In the genomic region with DNA sequence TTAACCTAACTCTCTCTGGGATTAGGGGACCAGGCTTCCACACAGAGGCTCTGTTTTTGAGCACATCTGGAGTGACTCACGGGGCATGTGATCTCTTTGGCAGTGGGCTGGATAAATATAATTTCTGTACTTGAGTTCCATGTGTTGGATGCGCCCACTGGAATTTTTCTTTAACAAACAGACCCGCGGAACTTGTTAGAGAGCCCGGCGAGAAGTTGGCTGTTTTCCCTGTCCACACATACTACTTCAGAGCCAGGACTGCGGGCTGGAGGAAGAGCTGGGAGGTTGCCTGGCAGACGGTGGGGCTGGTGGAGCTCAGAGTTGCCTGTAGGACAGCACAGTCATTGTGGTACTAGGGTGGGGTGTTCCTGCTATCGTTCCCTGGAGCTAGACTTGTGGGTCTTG, we compare ENCODE assay signal across 9 mouse cellular contexts. TPM values are rescaled to one million over a fixed set of nuclear protein-coding genes. Genes with fewer than 3 reads are reported as not detected.
DNase-seq lines count a peak whose midpoint lies in the region; ATAC-seq and TF ChIP-seq lines count a peak whose summit lies in the region.
"Had no signal": no experiment of that assay in that cellular context is flagged by ENCODE, and none has a peak within 500 bp of the region (broad histone marks: within the 10 kb centered on the region; RNA-seq: fewer than 3 reads in every experiment).

Gene Fam180a (minus strand): TSS at position 31 of the 405 bp plus-strand sequence.

- H3K4me2 ChIP-seq in midbrain, postnatal 0 days (ENCODE audit: low read depth, low read length, poor library complexity, severe bottlenecking), result no peak within 1 kb of the TSS
- no peak within 1 kb of the TSS for H3K4me2 ChIP-seq in midbrain, embryonic 16.5 days (ENCODE audit: low read length)
- H3K4me2 ChIP-seq in hindbrain, embryonic 12.5 days (replicated peaks), result no peak within 1 kb of the TSS
- H3K4me2 ChIP-seq: midbrain, embryonic 12.5 days had no signal

- 70% methylated on average over 9 of the region's 9 CpGs for WGBS in midbrain, postnatal 0 days
- whole genome bisulfite sequencing in midbrain, embryonic 16.5 days, result 84% methylated on average over 9 of the region's 9 CpGs
- WGBS in heart, adult 2 months, result 22% methylated on average over 9 of the region's 9 CpGs
- WGBS in hindbrain, embryonic 12.5 days, result 88% methylated on average over 9 of the region's 9 CpGs

- ATAC-seq in midbrain, postnatal 0 days (ENCODE audit: low FRiP score), result no peak
- no peak for ATAC-seq in midbrain, embryonic 16.5 days
- no peak for ATAC-seq in hindbrain, embryonic 12.5 days (ENCODE audit: low FRiP score)

- H3K79me2 ChIP-seq in heart, adult 2 months (replicated peaks; ENCODE audit: control insufficient read depth, insufficient read depth, low read length), result no peaks in the 10 kb centered on the region

- H3K9me3 ChIP-seq in midbrain, postnatal 0 days (ENCODE audit: low read length), result no peaks in the 10 kb centered on the region
- no peaks in the 10 kb centered on the region for H3K9me3 ChIP-seq in midbrain, embryonic 16.5 days (replicated peaks; ENCODE audit: control insufficient read depth, low read length, poor library complexity, severe bottlenecking)
- no peaks in the 10 kb centered on the region for H3K9me3 ChIP-seq in hindbrain, embryonic 12.5 days (replicated peaks)
- H3K9me3 ChIP-seq: midbrain, embryonic 12.5 days had no signal

- no peak within 1 kb of the TSS for H3K4me3 ChIP-seq in midbrain, postnatal 0 days (ENCODE audit: low read depth, low read length)
- H3K4me3 ChIP-seq in midbrain, embryonic 16.5 days (ENCODE audit: low read depth, low read length), result no peak within 1 kb of the TSS
- H3K4me3 ChIP-seq in heart, adult 2 months, result no peak within 1 kb of the TSS
- H3K4me3 ChIP-seq in hindbrain, embryonic 12.5 days, result no peak within 1 kb of the TSS
- H3K4me3 ChIP-seq: midbrain, embryonic 12.5 days had no signal

- H3K4me1 ChIP-seq in midbrain, postnatal 0 days (ENCODE audit: insufficient read depth, low read length), result no peaks in the 10 kb centered on the region
- no peaks in the 10 kb centered on the region for H3K4me1 ChIP-seq in midbrain, embryonic 16.5 days (ENCODE audit: control insufficient read depth, insufficient read depth, low read length)
- 0 out of 2 replicates have a peak, but pooled peaks cover 3% of the 10 kb centered on the region for H3K4me1 ChIP-seq in heart, adult 2 months (ENCODE audit: control insufficient read depth, insufficient read depth, low read length)
- H3K4me1 ChIP-seq in hindbrain, embryonic 12.5 days, result no peaks in the 10 kb centered on the region
- H3K4me1 ChIP-seq: midbrain, embryonic 12.5 days had no signal

- TF ChIP-seq POLR2A in heart, adult 2 months (IDR thresholded peaks at IDR 0.05; ENCODE audit: insufficient read depth, low read depth, low read length), result no peak

- TF ChIP-seq CTCF in midbrain, postnatal 0 days (IDR thresholded peaks at IDR 0.05), result no peak
- no peak for TF ChIP-seq CTCF in heart, adult 2 months (IDR thresholded peaks at IDR 0.05)

- DNase-seq in midbrain, postnatal 0 days (ENCODE audit: low spot score), result peak; percentile 17
- peak; percentile 57 to 71 for DNase-seq in heart, adult 2 months
- DNase-seq in layer of hippocampus, postnatal 14 days (ENCODE audit: low spot score in 2 of 2), result peak; percentile 18 to 24
- DNase-seq in right cerebral cortex, adult 18-20 months, result peak; percentile 24
- no peak for DNase-seq in thymus, postnatal 14 days
- DNase-seq in thymus, postnatal 10 days (ENCODE audit: low spot score in 2 of 2), result no peak

- H3K36me3 ChIP-seq in midbrain, postnatal 0 days (ENCODE audit: insufficient read depth, low read length), result no peaks in the 10 kb centered on the region
- H3K36me3 ChIP-seq in midbrain, embryonic 16.5 days (ENCODE audit: control insufficient read depth, insufficient read depth, low read length), result no peaks in the 10 kb centered on the region
- no peaks in the 10 kb centered on the region for H3K36me3 ChIP-seq in heart, adult 2 months (ENCODE audit: control insufficient read depth, insufficient read depth, low read length)
- no peaks in the 10 kb centered on the region for H3K36me3 ChIP-seq in hindbrain, embryonic 12.5 days
- H3K36me3 ChIP-seq: midbrain, embryonic 12.5 days had no signal

- H3K27me3 ChIP-seq in midbrain, postnatal 0 days (ENCODE audit: insufficient read depth, low read length), result no peaks in the 10 kb centered on the region
- H3K27me3 ChIP-seq in midbrain, embryonic 16.5 days (ENCODE audit: control insufficient read depth, insufficient read depth, low read depth, low read length), result no peaks in the 10 kb centered on the region
- no peaks in the 10 kb centered on the region for H3K27me3 ChIP-seq in heart, adult 2 months (ENCODE audit: control insufficient read depth, insufficient read depth, low read length)
- H3K27me3 ChIP-seq in hindbrain, embryonic 12.5 days, result no peaks in the 10 kb centered on the region
- H3K27me3 ChIP-seq: midbrain, embryonic 12.5 days had no signal

- intact Hi-C loops in heart, adult 2 months (cut with DNase I), result no loop called here

- H3K9ac ChIP-seq in midbrain, postnatal 0 days (replicated peaks; ENCODE audit: low read length, poor library complexity, severe bottlenecking), result no peak within 1 kb of the TSS
- no peak within 1 kb of the TSS for H3K9ac ChIP-seq in midbrain, embryonic 16.5 days (ENCODE audit: low read depth, low read length)
- no peak within 1 kb of the TSS for H3K9ac ChIP-seq in heart, adult 2 months (ENCODE audit: low read depth, low read length)
- H3K9ac ChIP-seq in hindbrain, embryonic 12.5 days, result no peak within 1 kb of the TSS
- H3K9ac ChIP-seq: midbrain, embryonic 12.5 days had no signal

- H3K27ac ChIP-seq in midbrain, postnatal 0 days (ENCODE audit: low read depth, low read length), result no peak within 1 kb of the TSS
- H3K27ac ChIP-seq in midbrain, embryonic 16.5 days (ENCODE audit: low read length), result no peak within 1 kb of the TSS
- H3K27ac ChIP-seq in heart, adult 2 months, result peak within 1 kb of the TSS; percentile 40
- H3K27ac ChIP-seq in hindbrain, embryonic 12.5 days, result no peak within 1 kb of the TSS
- H3K27ac ChIP-seq: midbrain, embryonic 12.5 days had no signal

- no peak for TF ChIP-seq EP300 in heart, adult 2 months (IDR thresholded peaks at IDR 0.05; ENCODE audit: insufficient read depth, low read depth, low read length)

RNA-seq across cellular contexts. Expression of gene Fam180a, which starts in this region (rescaled TPM):
- total RNA-seq in midbrain, postnatal 0 days (2014; rRNA removed), result 4.2 and 7.3 TPM in 2 replicates
- 4.6 and 5.6 TPM in 2 replicates for polyA plus RNA-seq in midbrain, postnatal 0 days (2015; fragmentation: Nextera tagmentation; extraction: Ambion mirVana)
- polyA plus RNA-seq in midbrain, embryonic 16.5 days (2015; fragmentation: Nextera tagmentation; extraction: Ambion mirVana), result 1.5 and 1.7 TPM in 2 replicates
- under 1 TPM; 0.34 to 0.41 TPM for total RNA-seq in heart, adult 2 months (2021)
- polyA plus RNA-seq in heart, adult 2 months (2012; rRNA removed), result 0.16 and 0.23 TPM in 2 replicates
- total RNA-seq in layer of hippocampus, postnatal 14 days (2021), result 1 to 10 TPM in 1 of 2 experiments, under 1 TPM in 1; 0.62 to 1.4 TPM
- 0.39 and 0.65 TPM in 2 replicates for polyA plus RNA-seq in hindbrain, embryonic 12.5 days (2016; fragmentation: Nextera tagmentation; extraction: Ambion mirVana)

Comparison
In these comparisons a context has a peak if more than half of its experiments do, and no peak if none do; other contexts are left out.
1. Peak in DNase-seq and H3K27ac ChIP-seq in heart, adult 2 months; RNA of the gene not detected or under 1 TPM.
2. DNase-seq: peak in midbrain, postnatal 0 days (single experiment), layer of hippocampus, postnatal 14 days (2 of 2) and right cerebral cortex, adult 18-20 months (single experiment); none in thymus, postnatal 14 days (single experiment) and thymus, postnatal 10 days (0 of 2).